Mouse (Mus musculus) kidney, adult 9 months (tissue): ENCODE results near the gene Mpig6b.

Experiments used
- DNase-seq: peaks from one replicate; pipeline ENCODE4 v3.0.0; 2022

The Mpig6b gene

DNA sequence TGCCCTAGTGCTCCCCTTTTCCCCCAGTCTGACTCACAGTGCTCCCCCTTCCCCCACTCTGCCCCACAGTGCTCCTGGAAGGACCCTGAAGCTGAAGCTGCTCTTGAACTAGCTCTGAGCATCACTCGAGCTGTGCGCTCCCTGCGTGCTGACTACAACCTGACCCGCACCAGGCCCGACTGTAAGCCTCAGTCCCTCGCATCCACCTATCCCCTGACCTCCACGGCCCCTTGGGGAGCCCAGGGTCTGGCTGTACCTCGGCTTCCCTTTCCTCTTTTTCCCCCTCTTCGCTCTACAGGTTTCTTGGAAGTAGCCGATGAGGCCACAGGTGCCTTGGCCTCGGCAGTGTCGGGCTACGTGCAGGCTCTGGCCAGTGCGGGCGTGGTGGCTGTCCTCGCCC, 50.7 kb downstream of the Mpig6b start:
- no peak for DNase-seq

GRCm38 (mm10) chr17:35013221-35013620, 52.8 kb downstream of the Mpig6b start:
- DNase-seq: no peak
